Mouse (Mus musculus) adrenal gland (tissue): Measurements from ENCODE around the gene Tmem59l.

Experiments used
- intact Hi-C: fragments of 180-260 bp; cut with DNase I; formaldehyde crosslinking; loops from one replicate; pipeline ENCODE4 v1.15.1; 2025

Tmem59l gene

GRCm38 (mm10) chr8:70509281-70509952 is 22.3 kb upstream of the Tmem59l start:
- intact Hi-C loops, result no loop called here

DNA sequence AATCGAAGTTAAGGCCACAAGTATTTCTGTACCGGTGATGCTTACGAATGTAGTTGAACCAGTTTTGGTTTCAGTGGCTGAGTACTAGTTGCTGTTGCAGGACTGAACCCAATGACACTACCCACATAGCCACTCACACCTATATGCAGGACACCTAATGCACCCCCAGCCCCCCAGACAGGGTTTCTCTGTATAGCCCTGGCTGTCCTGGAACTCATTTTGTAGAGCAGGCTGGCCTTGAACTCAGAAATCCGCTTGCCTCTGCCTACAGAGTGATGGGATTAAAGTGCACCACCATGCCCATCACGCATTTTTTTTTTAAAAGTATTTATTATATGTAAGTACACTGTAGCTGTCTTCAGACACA is 19.9 kb upstream of the Tmem59l start:
- intact Hi-C loops, result no loop called here

- intact Hi-C loops, result no loop called here
These were observed 19.3 kb upstream of the Tmem59l start, which contains the start of gene Rex1bd for GRCm38 (mm10) chr8:70506328-70507026. Gene Rex1bd (minus strand): TSS chr8:70506752.

DNA sequence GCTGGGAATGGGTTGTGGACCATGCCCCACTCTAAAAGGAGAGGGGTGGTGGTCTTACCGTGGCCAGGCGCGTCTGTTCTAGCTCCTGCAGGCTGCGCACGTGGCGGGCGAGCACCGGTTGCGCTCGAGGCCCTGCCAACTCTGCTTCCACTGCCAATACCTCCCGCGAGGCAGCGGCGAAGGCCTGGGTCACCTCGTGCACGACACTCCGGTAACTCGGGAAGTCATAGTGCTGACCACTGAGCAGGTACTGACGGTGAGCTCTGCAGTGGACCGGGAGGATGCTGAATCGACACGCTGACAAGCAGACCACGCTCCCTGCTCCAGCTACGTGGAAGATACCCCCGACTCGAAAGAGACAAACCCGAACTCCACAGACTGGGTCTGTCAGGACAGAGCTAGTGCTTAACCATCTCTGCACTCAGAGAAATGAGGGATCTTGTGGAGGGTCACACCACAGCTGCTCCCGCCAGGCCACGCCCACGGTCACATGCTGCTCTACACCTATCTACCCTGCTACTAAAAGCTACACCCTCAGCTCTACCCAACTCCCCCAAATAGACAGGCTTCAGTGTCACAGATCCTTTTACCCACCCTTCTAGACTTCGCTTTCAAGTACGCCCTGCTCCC is 18.7 kb upstream of the Tmem59l start:
- intact Hi-C loops, result loop anchor here (2.0 kb wide), 1 partner anchor 91 kb away; no protein-coding TSS in a partner anchor

DNA sequence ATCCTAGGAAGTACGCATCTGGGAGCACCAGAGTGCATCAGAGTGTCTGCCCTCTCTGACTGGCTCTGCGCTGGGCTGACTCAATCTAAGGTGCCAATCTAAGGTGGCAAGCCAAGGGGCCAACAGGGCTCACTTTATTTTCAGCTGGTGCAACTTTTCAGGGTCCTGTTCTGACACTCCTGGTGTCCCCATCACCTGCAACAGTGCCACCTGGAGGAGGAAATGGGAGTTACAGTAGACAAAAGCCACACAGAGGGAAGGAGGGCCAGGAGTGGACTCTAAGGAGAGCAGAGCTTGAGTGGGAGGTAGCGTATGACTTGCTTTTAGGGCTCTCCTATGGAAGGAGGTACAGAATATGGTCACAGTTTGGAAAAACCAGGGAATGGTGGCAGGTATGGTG is 17.7 kb upstream of the Tmem59l start:
- intact Hi-C loops, result loop anchor here (2.0 kb wide), 1 partner anchor 90 kb away; no protein-coding TSS in a partner anchor

GRCm38 (mm10) chr8:70504291-70504716 is 17.1 kb upstream of the Tmem59l start:
- intact Hi-C loops, result loop anchor here (2.0 kb wide), 1 partner anchor 90 kb away; no protein-coding TSS in a partner anchor

DNA sequence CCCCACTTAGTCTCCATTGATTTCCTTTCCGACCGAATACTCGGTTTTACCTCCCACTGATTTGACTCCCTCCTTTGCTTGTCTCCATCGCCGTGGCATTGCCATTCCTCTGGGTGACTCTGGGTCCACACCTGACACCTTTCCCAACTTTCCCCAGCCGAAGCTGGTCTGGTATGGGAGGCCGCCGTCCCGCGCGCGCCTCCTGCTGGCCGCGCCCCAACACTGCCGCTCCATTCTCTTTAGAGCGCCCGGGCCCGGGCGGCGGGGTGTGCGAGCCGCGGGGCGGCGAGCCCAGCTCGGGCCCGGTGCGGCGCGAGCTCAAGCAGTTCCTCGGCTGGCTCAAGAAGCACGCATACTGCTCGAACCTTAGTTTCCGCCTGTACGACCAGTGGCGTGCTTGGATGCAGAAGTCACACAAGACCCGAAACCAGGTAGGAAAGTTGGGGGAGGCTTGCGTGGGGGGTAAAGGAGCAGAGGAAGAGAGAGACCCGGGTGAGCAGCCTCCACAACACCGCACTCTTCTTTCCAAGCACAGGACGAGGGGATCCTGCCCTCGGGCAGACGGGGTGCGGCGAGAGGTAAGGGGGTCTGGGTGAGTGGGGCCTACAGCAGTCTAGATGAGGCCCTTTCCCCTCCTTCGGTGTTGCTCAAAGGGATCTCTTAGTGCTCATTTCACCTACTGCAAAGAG is 16.0 kb upstream of the Tmem59l start:
- intact Hi-C loops, result loop anchor here (1.0 kb wide), 1 partner anchor 120 kb away; no protein-coding TSS in a partner anchor

GRCm38 (mm10) chr8:70502540-70502939 is 15.4 kb upstream of the Tmem59l start:
- intact Hi-C loops, result no loop called here

DNA sequence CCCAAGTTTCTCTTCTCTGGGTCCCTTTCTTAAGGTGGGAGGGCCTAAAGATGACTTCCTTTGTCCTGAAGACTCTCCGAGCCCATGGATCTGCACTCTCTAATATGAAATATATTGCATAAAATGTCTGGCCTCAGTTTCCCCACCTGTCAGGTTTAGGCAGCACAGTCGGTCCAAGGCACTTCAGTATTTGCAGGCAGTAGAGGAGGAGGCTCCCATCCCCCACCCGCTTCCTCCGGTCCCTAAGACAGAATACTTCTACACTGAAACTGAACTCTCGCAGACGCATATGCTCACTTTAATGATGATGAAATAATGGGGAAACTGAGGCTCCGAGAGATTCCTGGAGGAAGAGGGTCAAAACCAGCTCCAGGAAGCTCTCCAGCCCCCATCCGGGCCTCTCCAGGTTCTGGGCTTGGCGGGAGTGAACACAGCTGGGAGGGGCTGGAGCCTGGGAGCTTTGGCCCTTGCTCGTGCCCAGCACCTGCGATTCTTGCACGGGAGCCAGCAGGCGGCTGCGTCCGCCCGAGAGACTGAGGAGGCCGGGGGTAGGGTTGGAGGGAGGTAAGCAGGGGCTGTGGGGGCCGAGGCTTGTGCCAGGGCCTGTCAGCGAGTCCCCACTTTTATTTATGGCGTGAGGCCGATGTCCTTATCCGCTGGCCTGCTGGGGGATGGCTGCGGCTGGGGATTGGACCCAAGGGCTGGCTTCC is 14.8 kb upstream of the Tmem59l start:
- intact Hi-C loops, result no loop called here

GRCm38 (mm10) chr8:70500386-70501301 is 13.5 kb upstream of the Tmem59l start:
- intact Hi-C loops, result no loop called here

- intact Hi-C loops, result no loop called here
These were observed 8.6 kb upstream of the Tmem59l start for GRCm38 (mm10) chr8:70495771-70496062.

GRCm38 (mm10) chr8:70495001-70495770 is 8.0 kb upstream of the Tmem59l start:
- intact Hi-C loops, result no loop called here

- intact Hi-C loops, result no loop called here
These were observed 7.3 kb upstream of the Tmem59l start for GRCm38 (mm10) chr8:70494416-70494945.

GRCm38 (mm10) chr8:70493692-70494415 is 6.7 kb upstream of the Tmem59l start:
- intact Hi-C loops, result no loop called here

DNA sequence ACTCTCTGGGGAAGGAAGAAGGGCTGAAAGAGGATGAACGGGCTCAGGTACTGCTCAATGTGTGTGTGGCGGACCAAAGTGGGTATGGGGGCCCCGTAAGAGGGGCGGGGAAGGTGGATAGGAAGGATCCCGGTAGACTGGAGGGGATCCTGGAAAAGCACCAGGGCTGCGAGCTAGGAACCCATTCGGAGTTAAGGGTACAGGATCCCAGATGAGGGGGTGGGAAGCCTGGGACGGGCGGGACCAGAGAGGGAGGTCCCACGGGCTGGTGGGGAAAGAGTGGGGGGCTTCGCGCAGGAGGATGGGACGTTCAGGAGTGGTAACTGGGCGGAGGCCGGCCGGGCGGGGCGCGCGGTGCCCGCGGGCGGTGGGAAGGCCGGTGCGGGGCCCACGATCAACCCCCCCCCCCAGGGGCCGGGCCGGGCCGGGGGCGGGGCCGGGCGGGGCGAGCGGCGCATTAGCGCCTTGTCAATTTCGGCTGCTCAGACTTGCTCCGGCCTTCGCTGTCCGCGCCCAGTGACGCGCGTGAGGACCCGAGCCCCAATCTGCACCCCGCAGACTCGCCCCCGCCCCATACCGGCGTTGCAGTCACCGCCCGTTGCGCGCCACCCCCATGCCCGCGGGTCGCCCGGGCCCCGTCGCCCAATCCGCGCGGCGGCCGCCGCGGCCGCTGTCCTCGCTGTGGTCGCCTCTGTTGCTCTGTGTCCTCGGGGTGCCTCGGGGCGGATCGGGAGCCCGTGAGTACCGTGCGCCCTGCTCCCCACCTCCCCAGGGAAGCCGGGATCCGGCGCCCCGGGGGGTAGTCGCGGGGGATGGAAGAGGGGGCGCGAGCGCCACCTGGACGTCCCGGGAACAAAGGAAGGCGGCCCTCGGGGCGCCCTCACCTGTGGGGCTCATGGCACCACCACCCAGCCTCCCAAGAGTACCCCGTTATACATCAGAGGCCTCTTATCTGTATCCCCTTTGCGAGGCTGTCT is 5.8 kb upstream of the Tmem59l start, which contains the start of gene Crlf1:
Crlf1 (plus strand) TSS at position 495 of the 977 bp plus-strand sequence.
- intact Hi-C loops, result no loop called here

GRCm38 (mm10) chr8:70490880-70491495 is 3.8 kb upstream of the Tmem59l start:
- intact Hi-C loops, result no loop called here
